Mouse (Mus musculus): ENCODE results near the gene Clybl.

Clybl gene

GRCm38 (mm10) chr14:122414786-122415185 is 233.3 kb downstream of the Clybl start:
- no peak for DNase-seq (ENCODE audit: extremely low spot score)

DNA sequence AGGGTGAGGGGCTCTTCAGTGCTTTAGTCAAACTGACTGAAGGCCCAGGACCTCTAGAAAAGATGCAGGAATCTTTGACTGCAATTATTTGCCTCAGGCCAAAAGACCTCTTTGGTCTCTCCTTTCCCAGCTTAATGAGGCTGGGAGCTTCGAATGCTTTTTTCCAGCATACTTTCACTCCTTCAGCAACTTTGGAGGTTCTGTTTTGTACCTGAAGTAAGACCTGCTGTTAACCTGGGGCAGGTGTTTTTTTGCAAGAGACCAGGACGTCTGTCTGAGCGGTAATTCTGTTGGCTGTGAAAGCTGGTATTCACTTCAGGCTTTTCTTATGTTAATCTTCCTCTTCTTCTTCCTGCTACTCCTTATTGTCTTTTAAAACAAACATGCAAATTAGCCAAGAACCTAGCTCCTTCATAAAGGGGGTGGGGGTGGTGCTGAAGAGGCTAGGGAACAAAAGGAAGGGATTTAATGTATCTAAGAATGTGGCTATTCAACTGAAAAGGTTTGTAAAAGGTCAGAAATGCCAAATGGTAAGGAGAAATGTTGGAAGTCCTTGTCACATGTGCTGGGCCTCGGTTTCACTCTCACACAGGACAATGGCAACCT is 234.8 kb downstream of the Clybl start:
- no peak for DNase-seq (ENCODE audit: extremely low spot score)

DNA sequence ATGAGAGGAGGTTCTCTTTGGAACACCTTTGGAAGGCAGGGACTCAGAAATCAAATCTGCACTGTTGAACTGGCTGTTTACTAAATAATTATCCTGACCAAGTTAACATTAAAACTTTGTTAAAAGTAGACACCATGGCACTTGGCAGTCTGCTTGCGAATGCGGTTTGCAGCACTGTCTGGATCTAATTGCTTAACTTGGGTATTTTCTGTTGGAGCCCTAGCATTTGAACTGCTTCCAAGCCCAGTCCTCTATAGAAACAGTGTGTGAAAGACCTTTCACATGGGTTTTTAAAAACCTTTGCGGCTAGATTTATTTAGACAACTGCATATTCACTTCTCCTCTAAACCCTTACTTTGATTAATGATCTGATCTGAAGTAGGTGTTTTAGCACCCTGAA is 242.9 kb downstream of the Clybl start:
- DNase-seq (ENCODE audit: extremely low spot score) = no peak

- no peak for DNase-seq (ENCODE audit: extremely low spot score)
Measured at GRCm38 (mm10) chr14:122426529-122427203, 245.2 kb downstream of the Clybl start.

- no peak for DNase-seq (ENCODE audit: extremely low spot score)
Measured at GRCm38 (mm10) chr14:122427204-122427560, 245.7 kb downstream of the Clybl start.

DNA sequence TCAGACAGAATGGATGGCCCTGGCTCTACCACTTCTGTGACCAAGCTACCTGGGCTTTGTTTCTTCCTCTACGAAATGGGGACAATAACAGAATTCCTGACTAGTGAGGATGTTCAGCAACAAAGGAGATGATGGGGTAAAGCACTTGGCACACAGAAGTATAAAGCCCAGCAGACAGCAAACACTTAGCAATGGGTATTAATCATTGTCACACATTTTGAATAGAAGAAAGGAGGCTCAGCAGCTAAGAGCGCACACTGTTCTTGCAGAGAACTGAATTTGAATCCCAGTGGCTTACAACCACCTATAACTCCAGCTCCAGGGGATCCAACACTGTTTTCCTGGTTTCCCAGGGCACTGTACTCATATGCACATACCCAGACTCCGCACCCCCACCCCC is 246.2 kb downstream of the Clybl start:
- DNase-seq (ENCODE audit: extremely low spot score) = no peak

- DNase-seq (ENCODE audit: extremely low spot score) = no peak
Measured at GRCm38 (mm10) chr14:122432558-122432957, 251.1 kb downstream of the Clybl start.

GRCm38 (mm10) chr14:122434039-122434438 is 252.5 kb downstream of the Clybl start:
- DNase-seq (ENCODE audit: extremely low spot score) = no peak

- DNase-seq (ENCODE audit: extremely low spot score) = no peak
Measured at GRCm38 (mm10) chr14:122436850-122437249, 255.3 kb downstream of the Clybl start.

GRCm38 (mm10) chr14:122449601-122450495 is 268.3 kb downstream of the Clybl start:
- peak; percentile 62 for DNase-seq (ENCODE audit: extremely low spot score)

DNA sequence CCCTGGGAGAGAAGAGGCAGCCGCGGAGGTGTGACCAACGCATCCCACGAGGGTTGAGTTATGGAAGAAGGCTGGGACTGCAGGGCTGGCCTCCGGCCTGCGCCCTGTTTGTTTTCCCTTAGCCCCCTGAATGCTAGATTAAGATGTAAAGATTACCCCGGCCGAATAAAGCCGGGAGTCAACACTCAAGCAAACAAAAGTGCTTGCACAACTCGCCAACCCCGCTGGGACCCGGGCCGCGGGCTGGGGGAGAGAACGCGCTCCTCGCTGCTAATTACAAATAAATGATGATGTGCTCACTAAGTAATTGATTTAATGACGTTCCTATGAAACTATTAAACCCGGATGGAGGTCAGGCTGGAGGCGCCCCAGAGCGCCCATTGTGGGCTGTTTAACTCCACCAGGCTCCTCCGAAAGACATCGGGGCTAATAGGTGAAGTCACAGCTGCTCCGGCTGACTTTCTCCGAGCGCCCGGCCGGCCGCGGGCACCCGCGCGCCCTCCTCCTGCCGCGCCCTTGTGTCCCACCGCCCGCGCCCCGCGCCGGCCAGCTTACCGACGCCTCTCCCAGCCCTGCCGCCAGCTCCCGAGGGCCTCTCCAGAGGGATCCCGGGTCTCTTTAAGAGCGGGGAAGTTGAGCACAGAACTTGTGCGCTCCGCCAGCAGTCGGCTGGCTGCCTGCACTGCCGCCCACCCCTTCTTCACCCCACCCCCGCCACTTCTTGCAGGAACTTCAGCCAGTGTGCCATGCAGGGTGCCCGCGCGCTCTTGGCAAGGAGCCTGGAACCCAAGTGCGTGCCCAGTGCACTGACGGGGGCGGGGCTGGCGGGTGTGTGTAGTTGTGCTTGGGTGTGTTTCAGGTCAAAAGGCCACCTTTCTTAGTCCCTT is 269.2 kb downstream of the Clybl start, which contains the start of gene Gm5089:
Gm5089 (minus strand) TSS at position 620 of the 887 bp plus-strand sequence.
- peak; percentile 65 for DNase-seq (ENCODE audit: extremely low spot score)

DNA sequence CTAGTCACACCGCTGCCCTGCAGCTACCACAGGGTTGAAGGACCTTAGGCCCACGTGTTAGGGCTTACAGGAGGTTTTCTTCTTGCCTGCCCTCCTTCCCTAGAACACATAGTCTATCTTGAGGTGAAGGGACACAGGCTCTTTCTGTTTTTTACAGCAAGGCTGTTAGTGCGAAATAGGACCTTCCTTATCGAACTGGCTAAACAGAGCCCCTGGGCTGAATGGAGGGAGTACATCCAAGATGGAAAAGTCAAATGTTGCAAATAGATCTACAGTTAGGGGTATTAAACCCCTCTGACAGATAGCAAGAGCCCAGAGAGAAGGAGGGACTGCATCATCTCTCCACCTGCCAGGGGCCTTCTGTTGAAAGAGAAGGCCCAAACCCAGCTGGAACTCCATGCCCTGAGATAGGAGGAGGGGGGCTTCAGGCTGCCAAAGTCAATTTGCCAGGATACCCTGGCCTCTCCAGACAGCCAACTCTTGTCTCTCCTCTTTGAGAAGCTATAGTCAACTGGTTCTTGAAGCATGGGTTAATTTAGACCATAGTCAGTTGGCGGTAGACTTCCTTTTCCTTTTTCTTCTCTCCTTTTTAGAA is 270.1 kb downstream of the Clybl start:
- no peak for DNase-seq (ENCODE audit: extremely low spot score)
